Mouse (Mus musculus) limb, embryonic 10.5 days (tissue): ENCODE measurements at regions not wholly inside any gene's neighbourhood (a gene's known extent, or its start where the extent isn't known, plus 50 kb on each side); places are given as distances from the start of the nearest gene placed in this dataset.

Experiments
- DNase-seq: peaks from one replicate; pipeline ENCODE4 v3.0.0-alpha.2; 2017; ENCODE audit warnings: low spot score
- H3K27ac ChIP-seq: fragments of 300-500 bp; sonication (generic); 2 replicates; pipeline ENCODE4 v1.5.1; 2016; ENCODE audit warnings: mild to moderate bottlenecking
- H3K27me3 ChIP-seq: fragments of 300-500 bp; sonication (generic); 2 replicates; pipeline ENCODE4 v1.6.1; 2016; ENCODE audit warnings: low read depth, mild to moderate bottlenecking; ENCODE audit not compliant: poor library complexity, severe bottlenecking
- H3K36me3 ChIP-seq: fragments of 300-500 bp; sonication (generic); 2 replicates; pipeline ENCODE4 v1.6.1; 2016; ENCODE audit warnings: mild to moderate bottlenecking, moderate library complexity
- H3K4me1 ChIP-seq: fragments of 300-500 bp; sonication (generic); 2 replicates; pipeline ENCODE4 v1.6.1; 2016
- H3K4me3 ChIP-seq: fragments of 300-500 bp; sonication (generic); 2 replicates; pipeline ENCODE4 v1.5.1; 2016; ENCODE audit warnings: mild to moderate bottlenecking, moderate library complexity
- H3K9me3 ChIP-seq: fragments of 300-500 bp; sonication (generic); replicated peaks from 2 replicates; pipeline ENCODE4 v1.6.1; 2016; ENCODE audit warnings: mild to moderate bottlenecking
- WGBS: fragments of 180-500 bp; shearing (Covaris S2); methylation state at CpG from one replicate; pipeline ENCODE4 v1.1.7; 2016; 5-methylcytosine and 5-hydroxymethylcytosine counted together

- no peaks in the 10 kb centered on the region for H3K9me3 ChIP-seq
- 89% methylated on average over 5 of the region's 5 CpGs for WGBS
- no peak overlapping the region for H3K27ac ChIP-seq
- H3K4me1 ChIP-seq: no peaks in the 10 kb centered on the region
- no peak overlapping the region for H3K4me3 ChIP-seq
- H3K36me3 ChIP-seq: no peaks in the 10 kb centered on the region
- DNase-seq: no peak
- no peaks in the 10 kb centered on the region for H3K27me3 ChIP-seq
These were observed 253.8 kb downstream of the Bckdhb start for GRCm38 (mm10) chr9:84178705-84179104.

GRCm38 (mm10) chr9:84179238-84179637 is 254.3 kb downstream of the Bckdhb start:
- Histone ChIP-seq H3K4me3 (no peak overlapping the region), H3K27me3 (no peaks in the 10 kb centered on the region), H3K27ac (no peak overlapping the region), H3K9me3 (no peaks in the 10 kb centered on the region), H3K36me3 (no peaks in the 10 kb centered on the region), H3K4me1 (no peaks in the 10 kb centered on the region)
- DNase-seq: no peak
- WGBS: 78% methylated on average over 4 of the region's 4 CpGs

- Histone ChIP-seq H3K27me3 (no peaks in the 10 kb centered on the region), H3K27ac (no peak overlapping the region), H3K4me3 (no peak overlapping the region), H3K9me3 (no peaks in the 10 kb centered on the region), H3K4me1 (no peaks in the 10 kb centered on the region), H3K36me3 (no peaks in the 10 kb centered on the region)
- WGBS: 89% methylated on average over 6 of the region's 6 CpGs
- DNase-seq: no peak
These were observed 258.9 kb downstream of the Bckdhb start for GRCm38 (mm10) chr9:84183637-84184374.

DNA sequence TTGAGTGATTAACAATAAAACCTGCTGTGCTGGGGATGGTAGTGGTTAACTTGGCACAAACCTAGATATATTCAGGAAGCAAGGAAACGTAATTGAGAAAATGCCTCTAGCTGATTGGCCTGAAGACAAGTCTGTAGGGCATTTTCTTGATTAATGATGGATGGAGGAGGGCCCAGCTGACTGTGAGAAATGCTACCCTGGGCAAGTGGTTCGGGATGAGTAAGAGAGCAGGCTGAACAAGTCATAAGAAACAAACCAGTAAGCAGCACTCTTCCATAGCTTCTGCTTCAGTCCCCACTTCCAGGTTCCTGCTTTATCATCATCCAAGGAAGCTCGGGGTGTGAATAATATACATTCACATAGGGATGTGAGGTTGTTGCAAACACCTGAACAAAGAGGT is 262.6 kb downstream of the Bckdhb start:
- no peaks in the 10 kb centered on the region for H3K27me3 ChIP-seq
- H3K4me1 ChIP-seq: no peaks in the 10 kb centered on the region
- H3K27ac ChIP-seq: no peak overlapping the region
- WGBS: 72% methylated on average over 3 of the region's 3 CpGs
- no peak overlapping the region for H3K4me3 ChIP-seq
- no peak for DNase-seq
- H3K36me3 ChIP-seq: no peaks in the 10 kb centered on the region
- H3K9me3 ChIP-seq: no peaks in the 10 kb centered on the region

DNA sequence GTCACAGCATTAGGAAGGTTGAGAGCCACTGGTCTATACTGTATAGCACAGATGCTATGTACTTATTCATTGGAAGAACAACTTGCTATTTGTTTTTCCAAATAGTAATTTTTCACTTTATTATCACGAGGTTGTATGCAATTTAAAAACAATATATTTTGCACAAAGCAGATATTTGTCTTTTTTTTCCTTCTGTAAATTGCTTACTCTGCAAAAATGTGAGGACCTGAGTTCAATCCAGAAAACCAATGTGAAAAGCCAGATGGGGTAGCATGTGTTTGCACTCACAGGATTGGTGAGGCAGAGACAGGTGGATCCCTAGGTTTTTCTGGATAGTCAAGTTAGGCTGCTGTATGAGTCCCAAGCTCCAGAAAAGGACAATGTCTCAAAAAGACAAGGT is 268.5 kb downstream of the Bckdhb start:
- Histone ChIP-seq H3K4me3 (no peak overlapping the region), H3K27ac (no peak overlapping the region), H3K36me3 (no peaks in the 10 kb centered on the region), H3K4me1 (no peaks in the 10 kb centered on the region), H3K27me3 (no peaks in the 10 kb centered on the region), H3K9me3 (no peaks in the 10 kb centered on the region)
- DNase-seq: no peak
- WGBS: 81% methylated on average over 1 of the region's 1 CpGs

GRCm38 (mm10) chr9:84194716-84195115 is 269.8 kb downstream of the Bckdhb start:
- H3K36me3 ChIP-seq: no peaks in the 10 kb centered on the region
- H3K4me3 ChIP-seq: no peak overlapping the region
- no peaks in the 10 kb centered on the region for H3K9me3 ChIP-seq
- H3K27ac ChIP-seq: no peak overlapping the region
- H3K4me1 ChIP-seq: no peaks in the 10 kb centered on the region
- no peak for DNase-seq
- H3K27me3 ChIP-seq: no peaks in the 10 kb centered on the region
- WGBS: 87% methylated on average over 4 of the region's 4 CpGs

DNA sequence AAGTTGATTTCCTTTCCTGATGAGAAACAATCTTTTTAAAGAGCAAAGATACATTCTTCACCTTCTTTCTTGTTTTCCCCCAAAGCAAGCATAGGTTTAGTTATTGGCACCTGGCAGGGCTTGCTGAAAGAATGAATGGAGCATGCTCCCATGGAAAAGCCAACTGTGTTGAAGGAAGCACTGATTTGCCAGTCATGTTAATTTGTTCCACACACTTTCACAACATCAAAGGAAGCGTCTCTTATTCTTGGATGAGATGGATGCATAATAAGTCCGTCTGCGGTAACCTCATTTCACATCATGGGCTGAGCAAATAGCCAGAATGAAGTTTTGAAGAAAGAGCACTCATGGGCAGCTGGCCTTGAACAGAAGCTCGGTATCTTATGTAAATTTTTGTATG is 270.4 kb downstream of the Bckdhb start:
- Histone ChIP-seq H3K4me3 (no peak overlapping the region), H3K27ac (no peak overlapping the region), H3K9me3 (no peaks in the 10 kb centered on the region), H3K27me3 (no peaks in the 10 kb centered on the region), H3K36me3 (no peaks in the 10 kb centered on the region), H3K4me1 (no peaks in the 10 kb centered on the region)
- no peak for DNase-seq
- 84% methylated on average over 4 of the region's 4 CpGs for WGBS

DNA sequence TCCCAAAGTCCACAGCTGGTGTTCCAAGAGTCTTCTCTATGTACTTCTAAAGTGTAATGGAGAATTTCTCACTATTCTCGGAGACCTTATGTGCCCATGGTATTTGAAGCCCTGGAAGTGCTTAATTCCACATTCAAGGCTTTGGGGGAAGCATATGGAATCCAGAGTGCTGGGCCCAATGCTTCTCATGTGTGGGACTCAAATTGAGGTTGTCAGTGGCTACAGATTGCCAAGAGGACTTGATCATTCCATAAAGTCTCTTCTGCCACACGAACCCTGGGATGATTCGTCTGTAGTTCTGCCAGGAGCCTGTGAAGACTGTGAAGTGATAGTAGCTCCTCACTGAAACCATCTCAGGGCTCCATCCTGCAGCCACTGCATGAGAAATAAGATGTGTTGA is 275.3 kb downstream of the Bckdhb start:
- H3K4me3 ChIP-seq: no peak overlapping the region
- no peaks in the 10 kb centered on the region for H3K9me3 ChIP-seq
- H3K27ac ChIP-seq: no peak overlapping the region
- H3K36me3 ChIP-seq: no peaks in the 10 kb centered on the region
- no peak for DNase-seq
- WGBS: 93% methylated on average over 3 of the region's 3 CpGs
- H3K4me1 ChIP-seq: no peaks in the 10 kb centered on the region
- no peaks in the 10 kb centered on the region for H3K27me3 ChIP-seq

DNA sequence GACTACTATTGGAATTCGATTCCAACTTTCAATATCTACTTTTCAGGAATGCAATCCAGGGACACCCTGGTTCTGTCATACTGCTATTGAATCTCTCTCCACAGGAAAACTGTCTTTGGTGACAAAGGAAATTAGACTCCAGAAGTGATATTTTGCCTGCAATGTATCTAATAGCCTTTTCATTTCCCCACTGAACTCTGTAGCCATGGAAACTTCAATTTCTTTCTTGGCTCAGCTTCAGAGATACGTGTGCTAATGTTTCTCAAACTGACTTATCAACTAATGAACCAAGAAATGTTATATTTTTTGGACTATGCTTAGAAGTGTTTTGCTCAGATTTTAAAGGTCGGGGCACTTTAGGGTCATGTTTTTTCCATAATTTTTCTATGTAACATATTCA is 279.1 kb downstream of the Bckdhb start:
- H3K9me3 ChIP-seq: no peaks in the 10 kb centered on the region
- no peaks in the 10 kb centered on the region for H3K36me3 ChIP-seq
- DNase-seq: no peak
- H3K4me1 ChIP-seq: no peaks in the 10 kb centered on the region
- 87% methylated on average over 3 of the region's 3 CpGs for WGBS
- H3K4me3 ChIP-seq: no peak overlapping the region
- no peaks in the 10 kb centered on the region for H3K27me3 ChIP-seq
- H3K27ac ChIP-seq: no peak overlapping the region

- 88% methylated on average over 4 of the region's 4 CpGs for WGBS
- H3K4me3 ChIP-seq: no peak overlapping the region
- DNase-seq: no peak
- no peaks in the 10 kb centered on the region for H3K9me3 ChIP-seq
- no peak overlapping the region for H3K27ac ChIP-seq
- H3K36me3 ChIP-seq: no peaks in the 10 kb centered on the region
- no peaks in the 10 kb centered on the region for H3K27me3 ChIP-seq
- H3K4me1 ChIP-seq: no peaks in the 10 kb centered on the region
These were observed 315.6 kb downstream of the Bckdhb start for GRCm38 (mm10) chr9:84240491-84240975.

GRCm38 (mm10) chr9:84249765-84250164 is 324.8 kb downstream of the Bckdhb start:
- Histone ChIP-seq H3K4me3 (no peak overlapping the region), H3K36me3 (no peaks in the 10 kb centered on the region), H3K4me1 (no peaks in the 10 kb centered on the region), H3K27me3 (no peaks in the 10 kb centered on the region), H3K9me3 (no peaks in the 10 kb centered on the region), H3K27ac (no peak overlapping the region)
- DNase-seq: no peak
- 94% methylated on average over 1 of the region's 1 CpGs for WGBS

- Histone ChIP-seq H3K9me3 (no peaks in the 10 kb centered on the region), H3K27ac (no peak overlapping the region), H3K4me3 (no peak overlapping the region), H3K4me1 (peaks cover 4% of the 10 kb centered on the region; the same call in 1 of the 2 replicates), H3K36me3 (no peaks in the 10 kb centered on the region), H3K27me3 (no peaks in the 10 kb centered on the region)
- peak; percentile 53 for DNase-seq
- 17% methylated on average over 7 of the region's 7 CpGs for WGBS
These were observed 328.4 kb downstream of the Bckdhb start for GRCm38 (mm10) chr9:84253022-84253991.

GRCm38 (mm10) chr9:84258488-84258887 is 333.5 kb downstream of the Bckdhb start:
- no peak overlapping the region for H3K4me3 ChIP-seq
- DNase-seq: no peak
- H3K4me1 ChIP-seq: peaks cover 16% of the 10 kb centered on the region; the same call in 1 of the 2 replicates
- H3K27me3 ChIP-seq: no peaks in the 10 kb centered on the region
- no peaks in the 10 kb centered on the region for H3K36me3 ChIP-seq
- H3K9me3 ChIP-seq: no peaks in the 10 kb centered on the region
- WGBS: 57% methylated on average over 1 of the region's 1 CpGs
- peak overlapping the region; percentile 4; the same call in 1 of the 2 replicates for H3K27ac ChIP-seq
